Mouse (Mus musculus) ovary, adult 18-20 months (tissue): Measurements from ENCODE around the gene Usp15.
A peak's percentile ranks its signal among the peaks of the same experiment; 100 is the strongest.

ENCODE experiments used
- DNase-seq: peaks from one replicate; pipeline ENCODE4 v3.0.0; 2022; ENCODE audit warnings: low spot score, mixed read lengths

Usp15 gene

GRCm38 (mm10) chr10:123175771-123176170, 21.0 kb downstream of the Usp15 start:
- DNase-seq: no peak

DNA sequence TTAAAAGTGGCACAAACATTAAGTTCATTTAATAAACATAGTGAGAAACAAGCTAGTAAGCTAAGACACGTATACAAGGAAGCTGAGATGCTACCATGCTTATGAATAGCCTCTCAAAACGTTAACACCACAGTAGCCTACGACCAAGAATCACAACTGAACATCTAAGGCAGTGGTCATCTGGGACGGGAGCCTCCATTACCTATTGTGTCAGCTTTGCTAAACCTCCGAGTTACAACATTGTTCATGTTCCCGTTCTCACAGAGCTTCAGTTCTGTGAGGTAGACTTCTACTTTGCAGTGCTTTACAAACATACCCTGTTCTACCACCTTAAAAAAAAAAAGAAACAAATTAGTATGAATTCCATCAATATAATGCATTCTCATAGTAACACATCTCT, 25.9 kb downstream of the Usp15 start:
- DNase-seq: no peak

DNA sequence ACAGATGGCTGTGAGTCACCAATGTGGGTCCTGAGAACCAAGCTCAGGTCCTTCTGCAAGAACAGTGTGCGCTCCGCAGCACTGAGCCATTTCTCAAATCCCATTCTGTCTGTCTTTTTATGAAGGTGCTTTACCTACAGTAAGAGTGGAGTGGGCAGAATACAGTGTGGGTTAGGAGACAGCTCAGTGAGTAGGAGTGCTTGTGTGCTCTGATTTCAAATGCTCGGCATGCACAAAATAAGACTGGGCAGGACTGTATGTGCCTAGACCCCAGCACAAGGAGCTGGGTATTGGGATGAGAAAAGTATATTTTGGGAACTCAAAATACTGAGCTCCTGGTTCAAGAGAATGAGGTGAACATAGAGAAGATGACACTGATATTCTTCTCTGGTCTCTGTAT, 31.3 kb downstream of the Usp15 start:
- DNase-seq: no peak

- DNase-seq: no peak
Observed at GRCm38 (mm10) chr10:123160508-123160907, 36.3 kb downstream of the Usp15 start.

DNA sequence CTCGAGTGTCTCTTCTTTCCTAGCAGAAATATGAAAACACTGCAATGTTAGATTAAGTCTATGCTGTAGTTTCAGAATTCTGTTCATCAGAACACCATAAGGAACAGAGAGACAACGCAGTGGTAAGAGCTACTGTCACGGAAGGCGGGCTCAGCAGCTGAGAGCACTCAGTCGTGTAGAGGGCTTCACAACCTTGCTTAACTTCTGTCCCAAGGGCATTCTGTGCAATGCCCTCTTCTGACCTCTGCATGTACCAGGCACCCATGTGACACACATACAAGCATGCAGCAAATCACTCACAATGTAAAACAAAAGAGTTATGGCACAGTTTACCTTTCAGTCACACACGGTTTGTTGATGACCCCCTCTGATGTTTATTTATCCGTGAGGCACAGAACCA, 37.5 kb downstream of the Usp15 start:
- DNase-seq: no peak

DNA sequence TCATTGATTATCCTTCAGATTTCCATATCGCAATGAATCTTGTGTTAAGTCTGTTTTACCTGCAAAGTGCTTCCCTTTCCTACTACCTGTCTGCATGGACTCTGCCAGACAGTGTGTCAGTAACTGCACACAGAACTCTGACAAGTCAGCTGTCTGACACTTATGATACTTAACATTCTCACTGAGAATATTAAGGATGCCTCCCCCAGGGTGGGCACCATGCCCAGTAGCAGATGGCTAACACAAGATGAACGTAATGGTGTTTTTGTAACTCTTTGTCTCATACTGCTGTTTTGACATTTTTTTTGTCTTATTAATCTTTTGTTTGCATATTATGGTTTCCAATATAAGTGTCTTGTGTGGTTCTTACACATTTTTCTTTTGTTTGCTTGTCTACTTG, 40.4 kb downstream of the Usp15 start:
- no peak for DNase-seq

- no peak for DNase-seq
Observed at GRCm38 (mm10) chr10:123155764-123156163, 41.0 kb downstream of the Usp15 start.

DNA sequence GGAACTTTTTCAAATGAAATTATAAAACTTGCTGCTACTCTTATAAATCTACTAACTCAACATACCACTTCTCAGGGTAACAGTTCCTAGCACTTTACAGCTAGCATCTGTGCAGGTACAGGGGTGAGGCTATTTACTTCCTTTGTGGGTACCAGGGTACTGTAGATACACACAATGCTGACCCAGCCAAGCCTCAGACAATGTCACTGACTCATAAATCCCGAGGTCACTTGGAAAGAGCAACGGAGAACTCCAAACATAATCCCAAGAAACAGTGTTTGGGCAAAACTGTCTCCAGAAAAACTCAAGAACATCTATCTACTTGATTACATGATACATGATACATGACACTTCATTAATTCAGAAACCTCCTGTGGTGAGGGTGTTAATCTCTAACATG, 43.5 kb downstream of the Usp15 start:
- no peak for DNase-seq

- DNase-seq: no peak
Observed at GRCm38 (mm10) chr10:123148025-123148814, 48.6 kb downstream of the Usp15 start.

DNA sequence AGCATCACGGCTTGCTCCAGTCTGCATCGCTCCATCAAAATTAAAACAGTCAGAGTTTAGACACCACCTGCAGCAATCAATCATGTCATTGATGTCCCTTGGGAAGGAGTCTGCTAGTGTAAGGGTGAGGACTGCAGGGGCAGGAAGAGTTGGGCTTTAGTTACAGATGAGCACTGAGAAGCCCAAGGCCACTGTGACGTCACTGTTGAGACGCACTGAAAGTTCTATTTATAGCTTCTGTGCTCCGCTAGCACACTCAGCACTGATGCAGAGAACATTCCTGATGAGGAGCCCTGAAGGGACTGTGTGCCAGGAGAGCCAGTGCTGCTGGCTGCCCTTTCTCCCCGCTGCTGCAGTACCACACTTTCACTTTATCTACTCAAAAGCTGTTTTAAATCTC, 49.6 kb downstream of the Usp15 start:
- DNase-seq: peak; percentile 32

- no peak for DNase-seq
Observed at GRCm38 (mm10) chr10:123146349-123146748, 50.4 kb downstream of the Usp15 start.

DNA sequence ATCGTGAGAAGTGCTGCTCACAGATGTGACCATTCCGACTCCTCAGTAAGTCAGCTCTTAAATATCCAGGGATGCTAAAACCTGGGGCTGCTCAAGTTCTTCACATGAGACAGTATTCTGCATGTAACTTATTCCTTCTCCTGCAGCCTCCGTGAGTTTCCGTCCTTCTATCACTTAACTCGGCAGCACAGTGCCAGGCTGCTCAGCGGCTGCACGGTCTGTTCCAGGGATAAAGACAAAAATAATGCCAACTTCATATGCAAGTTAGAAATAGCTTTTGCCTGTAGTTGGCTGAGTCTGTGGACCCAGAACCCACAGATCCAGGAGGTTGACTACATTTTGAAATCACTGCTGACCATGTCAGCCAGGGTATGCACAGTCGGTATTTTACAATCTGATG, 52.5 kb downstream of the Usp15 start:
- DNase-seq: no peak

GRCm38 (mm10) chr10:123142395-123143050, 54.3 kb downstream of the Usp15 start:
- no peak for DNase-seq

DNA sequence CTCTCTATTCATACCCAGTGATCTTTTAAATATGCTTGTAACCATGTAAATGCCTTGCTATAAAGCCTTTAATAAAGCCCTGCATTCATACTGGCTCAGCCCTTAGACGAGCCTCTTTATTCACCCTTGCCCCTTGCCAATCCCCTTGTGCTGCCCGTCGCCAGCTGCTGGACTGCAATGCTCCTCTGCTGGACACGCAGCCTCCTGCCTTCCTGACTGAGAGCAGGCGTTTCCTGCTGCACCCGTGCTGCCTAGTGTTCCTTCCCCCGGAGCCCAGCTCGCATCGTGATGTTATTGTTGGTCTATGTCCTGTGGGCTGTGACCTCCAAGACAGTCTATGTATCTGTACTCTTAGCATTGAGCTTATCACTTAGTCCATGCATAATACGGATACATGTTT, 61.0 kb downstream of the Usp15 start:
- DNase-seq: no peak

- DNase-seq: no peak
Observed at GRCm38 (mm10) chr10:123131487-123131886, 65.3 kb downstream of the Usp15 start.

DNA sequence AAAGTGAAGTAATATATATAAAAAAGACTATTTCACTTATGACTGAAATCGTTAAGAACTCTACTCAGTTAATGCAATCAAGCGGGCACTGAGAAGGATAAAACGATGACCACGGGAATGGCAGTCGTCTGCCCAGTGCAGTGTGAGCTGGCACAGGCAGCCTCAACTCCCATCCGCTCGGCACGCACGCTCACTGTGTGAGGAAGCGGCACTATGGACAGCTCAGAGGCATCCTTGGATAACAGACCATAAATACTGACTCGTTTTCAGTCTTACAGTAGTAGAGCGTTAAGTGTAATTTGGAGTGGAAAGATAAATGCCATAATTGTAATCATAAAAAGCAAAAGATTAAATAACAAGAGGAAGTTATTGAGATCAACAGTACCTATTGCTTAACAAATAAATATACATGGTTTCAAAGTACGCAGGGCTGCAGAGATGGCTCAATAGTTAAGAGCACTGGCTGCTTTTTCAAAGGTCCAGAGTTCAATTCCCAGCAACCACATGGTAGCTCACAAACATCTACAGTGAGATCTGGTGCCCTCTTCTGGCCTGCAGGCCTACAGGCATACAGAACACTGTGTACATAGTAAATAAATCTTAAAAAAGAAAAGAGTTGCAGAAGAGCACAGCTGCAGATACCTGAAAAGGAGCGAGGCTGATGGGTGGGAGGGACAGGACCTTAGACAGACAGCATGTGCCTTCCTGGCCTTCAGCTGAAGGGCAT, 76.0 kb downstream of the Usp15 start:
- no peak for DNase-seq

DNA sequence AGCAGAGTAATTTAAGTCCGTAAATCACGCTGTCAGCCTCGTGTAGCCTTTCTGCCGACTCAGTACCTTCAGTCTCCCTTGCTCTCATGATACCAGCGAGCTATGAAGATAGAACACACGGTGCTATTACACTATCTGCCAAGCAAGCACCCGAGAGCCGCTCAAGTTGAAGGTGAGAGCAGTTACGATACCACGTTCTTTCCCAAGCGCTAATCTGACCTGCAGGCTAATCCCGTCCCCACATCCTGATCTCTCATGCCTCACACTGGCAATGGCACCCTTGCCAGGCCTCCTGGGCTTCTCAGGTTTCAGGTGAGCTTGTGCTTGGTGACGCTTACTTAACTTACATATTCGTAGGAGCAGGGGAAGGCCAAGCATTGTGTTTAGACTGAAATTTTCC, 79.9 kb downstream of the Usp15 start:
- no peak for DNase-seq

DNA sequence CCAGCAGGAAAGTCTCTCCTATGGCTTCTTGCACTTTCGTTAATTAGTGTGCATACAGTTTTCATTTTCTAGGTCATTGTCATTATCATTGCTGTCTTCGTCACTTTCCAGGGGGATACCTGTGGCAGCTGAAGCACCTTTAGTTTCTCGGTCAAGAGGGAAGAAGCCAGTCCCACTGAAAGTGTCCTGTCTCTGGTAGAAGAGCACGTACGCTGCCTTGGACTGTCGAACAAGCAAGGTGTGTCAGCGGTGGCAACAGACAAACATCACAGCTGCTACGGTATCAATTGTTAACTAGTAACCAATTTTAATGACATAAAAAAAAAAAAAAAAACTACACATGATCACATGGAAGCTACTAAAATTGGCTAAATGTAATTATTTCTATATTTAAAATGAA, 83.3 kb downstream of the Usp15 start:
- DNase-seq: no peak

- no peak for DNase-seq
Observed at GRCm38 (mm10) chr10:123112787-123113168, 84.0 kb downstream of the Usp15 start.

GRCm38 (mm10) chr10:123112056-123112786, 84.6 kb downstream of the Usp15 start:
- DNase-seq: no peak

DNA sequence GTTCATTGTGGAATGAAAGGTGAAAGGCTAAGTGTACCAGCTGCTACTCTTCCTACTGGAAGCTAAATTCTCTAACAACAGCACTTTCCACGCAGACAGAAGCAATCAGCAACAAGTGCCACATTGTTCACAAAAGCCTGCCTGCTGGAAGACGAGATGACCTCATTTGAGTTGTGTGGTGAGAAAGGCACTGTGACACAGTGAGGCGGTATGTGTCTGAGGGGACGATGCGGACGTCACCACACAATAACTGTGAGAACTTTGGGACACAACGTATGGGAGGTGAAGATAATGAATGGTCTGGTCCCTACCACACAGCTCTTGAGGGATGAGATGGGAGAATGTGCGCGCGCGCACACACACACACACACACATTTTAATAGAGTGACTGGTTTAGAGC, 86.2 kb downstream of the Usp15 start:
- DNase-seq: no peak

DNA sequence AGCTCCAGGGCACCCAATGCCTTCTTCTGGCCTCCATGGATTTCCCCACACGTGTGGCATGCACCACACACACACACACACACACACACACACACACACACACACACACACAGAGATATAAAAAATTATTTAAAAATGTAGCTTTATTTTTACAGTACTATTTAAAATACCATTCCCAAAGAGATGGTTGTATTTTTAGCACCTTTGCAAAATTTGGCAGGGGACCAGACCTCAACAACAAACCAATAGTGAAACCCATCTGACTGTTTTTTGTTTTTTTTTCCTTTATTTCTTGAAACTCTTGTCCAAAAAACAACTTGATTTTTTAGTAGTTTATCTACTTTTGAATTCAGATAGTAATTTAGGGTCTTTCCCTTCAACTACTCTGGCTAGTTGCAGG, 88.3 kb downstream of the Usp15 start:
- DNase-seq: no peak
